Mouse (Mus musculus): Measurements from ENCODE around the gene Fto.

DNA sequence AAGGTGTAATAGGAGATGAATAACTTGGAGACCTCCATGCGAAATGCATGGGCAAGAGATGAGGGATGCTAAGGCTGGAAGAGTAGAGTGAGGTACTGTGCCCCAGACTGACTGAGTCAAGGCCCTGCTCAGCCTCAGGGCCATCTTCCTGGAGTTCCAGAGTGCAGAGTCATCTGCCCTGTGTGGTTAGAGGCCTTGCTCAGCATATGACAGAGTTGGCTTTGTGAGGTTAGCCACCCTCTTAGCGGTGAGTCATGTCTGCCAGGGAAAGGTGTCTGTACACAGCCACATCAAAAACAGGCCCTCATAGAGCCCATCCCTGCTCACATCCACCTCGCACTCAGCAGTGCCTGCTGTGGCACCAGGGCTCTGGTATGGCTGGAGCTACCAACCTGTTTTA, 232.2 kb downstream of the Fto start:
- TF ChIP-seq CTCF (IDR thresholded peaks at IDR 0.05; ENCODE audit: low read depth) (no peak), EP300 (IDR thresholded peaks at IDR 0.05; ENCODE audit: low read depth) (no peak)

All from liver, embryonic 14.5 days (tissue).